Mouse (Mus musculus) midbrain, embryonic 14.5 days (tissue): ENCODE data around the gene Dnajb2. TPM values are rescaled to one million over a fixed set of nuclear protein-coding genes. Genes with fewer than 3 reads are reported as not detected.
A peak's percentile ranks its signal among the peaks of the same experiment; 100 is the strongest.

Experiments
- ATAC-seq: fragments of 200-750 bp; cut with Nextera tagmentation; 2 replicates; pipeline ENCODE4 v1.8.0; 2017; ENCODE audit warnings: moderate number of reproducible peaks, moderate library complexity; ENCODE audit not compliant: low FRiP score, low TSS enrichment
- DNase-seq: peaks from one replicate; pipeline ENCODE4 v3.0.0-alpha.2; 2015
- H3K27ac ChIP-seq: fragments of 300-500 bp; sonication (generic); replicated peaks from 2 replicates; pipeline ENCODE4 v1.5.1; 2014; ENCODE audit warnings: mild to moderate bottlenecking, low read depth, low read length, moderate library complexity
- H3K27me3 ChIP-seq: fragments of 300-500 bp; sonication (generic); 2 replicates; pipeline ENCODE4 v1.6.1; 2014; ENCODE audit warnings: low read length, control low read depth, mixed read lengths; ENCODE audit not compliant: control insufficient read depth, insufficient read depth
- H3K36me3 ChIP-seq: fragments of 300-500 bp; sonication (generic); 2 replicates; pipeline ENCODE4 v1.6.1; 2014; ENCODE audit warnings: low read length, control low read depth; ENCODE audit not compliant: control insufficient read depth, insufficient read depth
- H3K4me1 ChIP-seq: fragments of 300-500 bp; sonication (generic); 2 replicates; pipeline ENCODE4 v1.6.1; 2014; ENCODE audit warnings: mild to moderate bottlenecking, antibody characterized with exemption, low read length, control low read depth; ENCODE audit not compliant: control insufficient read depth, insufficient read depth
- H3K4me2 ChIP-seq: fragments of 300-500 bp; sonication (generic); 2 replicates; pipeline ENCODE4 v1.6.1; 2014; ENCODE audit warnings: mild to moderate bottlenecking, low read length, moderate library complexity
- H3K4me3 ChIP-seq: fragments of 300-500 bp; sonication (generic); replicated peaks from 2 replicates; pipeline ENCODE4 v1.5.1; 2014; ENCODE audit warnings: low read depth, low read length
- H3K9ac ChIP-seq: fragments of 300-500 bp; sonication (generic); replicated peaks from 2 replicates; pipeline ENCODE4 v1.6.1; 2014; ENCODE audit warnings: mild to moderate bottlenecking, low read length, moderate library complexity
- H3K9me3 ChIP-seq: fragments of 300-500 bp; sonication (generic); 2 replicates; pipeline ENCODE4 v1.6.1; 2016; ENCODE audit warnings: low read length, control low read depth, mixed read lengths; ENCODE audit not compliant: control insufficient read depth
- WGBS: fragments of 180-500 bp; shearing (Covaris S2); extraction: QIAGEN DNeasy Blood & Tissue Kit; methylation state at CpG from one replicate; pipeline ENCODE4 v1.1.7; 2014; 5-methylcytosine and 5-hydroxymethylcytosine counted together
- polyA plus RNA-seq: library from polyadenylated mRNA; unstranded; fragments of >200 nt; fragmentation: Nextera tagmentation; extraction: Ambion mirVana; gene quantifications from 2 replicates; pipeline ENCODE4 v1.2.1, GENCODE M21; 2014

Gene Dnajb2
- polyA plus RNA-seq, 1 experiment from 2014 or later: 29.5 TPM

DNA sequence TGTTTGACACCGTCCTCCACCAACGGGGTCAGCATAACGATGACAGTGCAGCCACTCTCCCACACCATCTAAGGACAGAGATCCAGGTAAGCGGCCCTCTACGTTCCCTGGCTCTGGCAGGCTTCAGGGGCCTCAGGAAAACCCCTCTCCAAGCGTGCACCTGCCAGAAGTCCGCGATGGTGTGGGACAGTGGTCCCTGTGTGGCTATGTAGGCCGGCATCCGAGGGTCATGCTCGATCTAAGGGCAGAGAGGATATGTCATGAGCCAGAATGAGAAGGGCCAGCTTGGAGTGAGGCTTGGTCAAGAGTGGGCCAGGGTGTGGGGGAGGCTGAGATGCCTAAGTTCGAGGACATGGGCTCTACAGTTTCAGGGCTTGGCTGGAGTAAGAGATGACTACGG, 16.1 kb downstream of the Dnajb2 start:
- no peaks in the 10 kb centered on the region for H3K9me3 ChIP-seq
- no peaks in the 10 kb centered on the region for H3K27me3 ChIP-seq
- WGBS: 73% methylated on average over 13 of the region's 13 CpGs
- no peaks in the 10 kb centered on the region for H3K36me3 ChIP-seq
- no peaks in the 10 kb centered on the region; the same call in 1 of the 2 replicates for H3K4me1 ChIP-seq
- DNase-seq: no peak
- no peak overlapping the region for H3K27ac ChIP-seq
- no peak for ATAC-seq
- H3K4me3 ChIP-seq: no peak overlapping the region
- H3K9ac ChIP-seq: no peak overlapping the region
- no peak overlapping the region for H3K4me2 ChIP-seq

DNA sequence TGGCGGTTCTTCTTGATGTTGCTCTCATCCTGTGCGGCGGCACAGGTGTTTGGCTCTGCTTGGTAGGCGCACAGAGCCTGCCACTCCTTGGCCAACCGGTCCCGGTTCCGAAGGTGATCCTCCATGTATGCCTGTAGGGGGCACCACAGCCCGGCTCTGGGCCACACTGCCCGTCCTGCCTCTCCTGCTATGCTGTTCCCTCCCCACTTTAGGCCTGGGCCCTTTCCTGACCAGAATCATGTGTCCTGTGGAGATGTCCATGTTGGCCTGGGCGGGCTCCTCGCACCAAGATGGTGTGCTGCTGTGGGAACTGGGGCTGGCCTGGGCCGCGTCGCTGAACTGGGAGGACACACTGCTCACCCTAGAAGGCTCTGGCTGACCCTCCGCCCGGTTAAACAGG, 16.8 kb downstream of the Dnajb2 start:
- no peak for DNase-seq
- Histone ChIP-seq H3K27me3 (no peaks in the 10 kb centered on the region), H3K4me2 (no peak overlapping the region), H3K9ac (no peak overlapping the region), H3K36me3 (no peaks in the 10 kb centered on the region), H3K4me3 (no peak overlapping the region), H3K9me3 (no peaks in the 10 kb centered on the region), H3K27ac (no peak overlapping the region), H3K4me1 (no peaks in the 10 kb centered on the region; the same call in 1 of the 2 replicates)
- ATAC-seq: no peak
- WGBS: 76% methylated on average over 16 of the region's 16 CpGs

DNA sequence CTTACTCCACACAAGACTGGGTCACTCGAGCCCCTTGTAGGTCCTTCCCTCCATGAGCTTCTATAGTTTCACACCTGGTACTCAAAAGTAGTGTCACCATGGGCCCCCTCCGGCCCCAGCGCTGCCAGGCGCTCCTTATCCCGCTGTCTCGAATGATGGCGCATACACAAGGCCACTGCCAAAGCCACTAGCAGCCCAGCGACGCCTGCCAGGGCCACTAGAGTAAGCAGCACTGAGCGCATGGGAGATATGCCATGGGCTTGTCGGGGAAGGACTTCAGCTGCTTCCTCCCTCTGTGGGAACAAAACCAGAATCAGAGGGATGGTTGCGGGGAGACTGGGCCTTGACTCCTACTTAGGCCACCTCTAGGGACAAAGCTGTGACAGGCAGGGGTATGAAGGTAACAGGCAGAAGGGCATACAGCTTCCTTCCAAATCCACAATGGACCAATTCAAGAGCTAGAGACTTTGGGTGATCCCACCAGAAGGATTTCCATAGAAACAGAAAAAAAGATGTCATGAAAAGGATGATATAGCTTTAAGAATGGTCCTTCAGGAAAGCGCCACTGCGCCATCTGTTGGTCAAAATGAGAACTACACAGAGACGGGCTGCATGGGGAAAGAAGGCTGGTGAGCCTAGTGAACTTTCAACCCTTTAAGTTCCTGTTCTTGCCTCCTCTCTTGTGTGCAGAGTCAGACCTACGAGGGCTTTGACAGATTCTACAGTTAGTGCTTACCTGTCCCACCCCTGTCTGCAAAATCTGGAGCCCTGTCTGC, 17.8 kb downstream of the Dnajb2 start:
- Histone ChIP-seq H3K4me2 (no peak overlapping the region), H3K27me3 (no peaks in the 10 kb centered on the region), H3K27ac (no peak overlapping the region), H3K9me3 (no peaks in the 10 kb centered on the region), H3K4me1 (no peaks in the 10 kb centered on the region; the same call in 1 of the 2 replicates), H3K9ac (no peak overlapping the region), H3K36me3 (no peaks in the 10 kb centered on the region), H3K4me3 (no peak overlapping the region)
- DNase-seq (peak; percentile 88), ATAC-seq (no peak)
- WGBS: 67% methylated on average over 16 of the region's 16 CpGs

DNA sequence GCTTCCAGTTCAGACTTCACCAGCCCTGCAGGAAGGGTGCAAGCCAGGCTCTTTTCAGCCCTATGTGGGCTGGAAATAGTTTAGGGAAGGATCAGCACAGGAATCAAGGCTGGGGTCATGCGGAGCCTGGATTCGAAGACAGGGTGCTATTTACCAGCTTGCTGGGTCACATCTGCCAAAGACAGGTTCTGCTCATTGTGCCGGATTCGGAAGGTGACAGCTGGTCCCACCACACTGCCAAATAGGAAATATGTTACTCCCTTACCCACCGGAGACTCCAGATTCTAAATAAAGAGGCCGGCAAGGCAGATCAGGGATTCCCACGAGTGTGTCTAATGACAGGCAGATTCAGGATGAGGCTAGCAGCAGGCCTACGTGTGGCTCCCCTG, 18.4 kb downstream of the Dnajb2 start:
- no peak overlapping the region for H3K4me3 ChIP-seq
- H3K4me2 ChIP-seq: no peak overlapping the region
- no peak overlapping the region for H3K9ac ChIP-seq
- H3K36me3 ChIP-seq: no peaks in the 10 kb centered on the region
- no peak overlapping the region for H3K27ac ChIP-seq
- no peaks in the 10 kb centered on the region for H3K27me3 ChIP-seq
- H3K4me1 ChIP-seq: no peaks in the 10 kb centered on the region; the same call in 1 of the 2 replicates
- DNase-seq (no peak), ATAC-seq (no peak)
- 58% methylated on average over 8 of the region's 8 CpGs for WGBS
- H3K9me3 ChIP-seq: no peaks in the 10 kb centered on the region

GRCm38 (mm10) chr1:75255516-75256046, 19.4 kb downstream of the Dnajb2 start:
- no peaks in the 10 kb centered on the region for H3K9me3 ChIP-seq
- WGBS: 72% methylated on average over 10 of the region's 10 CpGs
- H3K4me1 ChIP-seq: no peaks in the 10 kb centered on the region; the same call in 1 of the 2 replicates
- H3K27ac ChIP-seq: no peak overlapping the region
- H3K4me2 ChIP-seq: no peak overlapping the region
- no peak for ATAC-seq
- H3K9ac ChIP-seq: no peak overlapping the region
- H3K27me3 ChIP-seq: no peaks in the 10 kb centered on the region
- no peak overlapping the region for H3K4me3 ChIP-seq
- H3K36me3 ChIP-seq: no peaks in the 10 kb centered on the region
- no peak for DNase-seq

DNA sequence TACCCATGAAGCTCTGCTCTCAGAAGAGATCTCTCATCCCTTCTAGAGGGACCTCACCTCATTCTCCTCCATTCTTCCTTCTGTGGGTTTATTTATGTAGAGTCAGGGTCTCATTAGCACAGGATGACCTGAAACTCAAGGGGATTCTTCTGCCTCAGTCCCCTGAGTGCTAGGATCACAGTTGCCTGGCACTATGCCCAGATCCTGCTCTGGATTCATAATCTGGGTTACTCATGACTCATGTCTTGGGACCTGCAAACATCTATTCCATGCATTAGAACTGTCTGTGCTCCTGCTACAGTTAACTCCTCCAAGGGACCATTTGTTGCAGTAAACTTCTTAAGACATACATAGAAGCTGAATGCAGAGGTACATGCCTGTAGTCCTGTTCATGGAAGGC, 25.1 kb downstream of the Dnajb2 start:
- H3K4me2 ChIP-seq: no peak overlapping the region
- peaks cover 27% of the 10 kb centered on the region; the same call in 1 of the 2 replicates for H3K27me3 ChIP-seq
- H3K9me3 ChIP-seq: no peaks in the 10 kb centered on the region
- no peak overlapping the region for H3K27ac ChIP-seq
- H3K4me1 ChIP-seq: 0 out of 2 replicates have a peak, but pooled peaks cover 5% of the 10 kb centered on the region
- ATAC-seq (no peak), DNase-seq (no peak)
- H3K4me3 ChIP-seq: no peak overlapping the region
- no peaks in the 10 kb centered on the region for H3K36me3 ChIP-seq
- H3K9ac ChIP-seq: no peak overlapping the region

DNA sequence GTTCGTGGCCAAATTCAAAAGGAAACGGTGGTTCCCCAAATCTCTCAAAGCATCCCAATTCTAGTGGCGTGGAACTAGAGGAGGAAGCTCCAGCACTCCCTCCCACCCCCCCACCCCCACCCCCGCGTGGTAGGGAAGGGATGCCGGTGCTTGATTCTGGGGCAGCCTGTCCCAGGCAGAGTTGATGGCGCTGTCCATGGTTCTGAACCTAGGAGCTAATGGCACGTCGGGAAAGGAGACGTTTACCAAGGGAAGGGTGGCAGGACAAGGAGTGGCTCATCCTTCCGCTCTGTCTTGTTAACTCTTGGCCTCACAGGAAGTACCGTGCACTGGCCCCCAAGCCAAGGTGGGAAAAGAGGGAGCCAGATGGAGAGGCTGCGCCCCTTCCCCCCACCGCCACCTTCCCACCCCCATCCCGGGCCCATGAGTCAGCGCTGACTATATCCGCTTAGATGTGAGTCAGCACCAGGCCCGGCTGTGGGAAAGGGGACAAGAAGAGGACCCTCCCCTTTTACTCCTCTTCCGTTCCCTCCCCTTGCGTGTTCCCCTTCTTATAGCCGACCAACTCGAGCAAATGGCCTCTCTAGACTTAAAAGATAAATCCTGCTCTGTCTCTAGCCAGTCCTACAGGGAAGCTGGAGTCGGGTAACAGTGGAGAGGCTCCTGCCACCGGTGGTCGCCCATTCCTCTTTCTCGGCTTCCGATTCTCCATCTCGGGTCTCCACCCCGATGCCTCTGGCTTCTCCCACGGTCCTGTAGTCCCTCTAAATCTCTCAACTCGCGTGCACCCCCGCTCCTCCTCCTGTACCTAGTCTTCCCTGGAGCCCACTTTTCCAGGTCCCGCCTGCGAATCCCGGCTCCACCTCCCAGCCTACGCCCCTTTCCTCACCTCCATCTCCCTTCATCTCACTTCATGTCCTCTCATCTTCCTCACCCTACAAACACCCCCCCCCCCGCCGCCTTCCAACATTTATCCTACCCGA, 27.1 kb downstream of the Dnajb2 start:
- DNase-seq: peak; percentile 71
- H3K4me2 ChIP-seq: peak overlapping the region; percentile 71
- peak overlapping the region; percentile 50 for H3K4me3 ChIP-seq
- peak overlapping the region; percentile 55 for H3K9ac ChIP-seq
- 0 out of 2 replicates have a peak, but pooled peaks cover 5% of the 10 kb centered on the region for H3K4me1 ChIP-seq
- H3K27ac ChIP-seq: peak overlapping the region; percentile 14; the same call in 1 of the 2 replicates
- peak; percentile 53; the same call in 1 of the 2 replicates for ATAC-seq
- WGBS: 2% methylated on average over 40 of the region's 40 CpGs
- H3K27me3 ChIP-seq: peaks cover 27% of the 10 kb centered on the region; the same call in 1 of the 2 replicates
- H3K9me3 ChIP-seq: no peaks in the 10 kb centered on the region
- no peaks in the 10 kb centered on the region for H3K36me3 ChIP-seq

DNA sequence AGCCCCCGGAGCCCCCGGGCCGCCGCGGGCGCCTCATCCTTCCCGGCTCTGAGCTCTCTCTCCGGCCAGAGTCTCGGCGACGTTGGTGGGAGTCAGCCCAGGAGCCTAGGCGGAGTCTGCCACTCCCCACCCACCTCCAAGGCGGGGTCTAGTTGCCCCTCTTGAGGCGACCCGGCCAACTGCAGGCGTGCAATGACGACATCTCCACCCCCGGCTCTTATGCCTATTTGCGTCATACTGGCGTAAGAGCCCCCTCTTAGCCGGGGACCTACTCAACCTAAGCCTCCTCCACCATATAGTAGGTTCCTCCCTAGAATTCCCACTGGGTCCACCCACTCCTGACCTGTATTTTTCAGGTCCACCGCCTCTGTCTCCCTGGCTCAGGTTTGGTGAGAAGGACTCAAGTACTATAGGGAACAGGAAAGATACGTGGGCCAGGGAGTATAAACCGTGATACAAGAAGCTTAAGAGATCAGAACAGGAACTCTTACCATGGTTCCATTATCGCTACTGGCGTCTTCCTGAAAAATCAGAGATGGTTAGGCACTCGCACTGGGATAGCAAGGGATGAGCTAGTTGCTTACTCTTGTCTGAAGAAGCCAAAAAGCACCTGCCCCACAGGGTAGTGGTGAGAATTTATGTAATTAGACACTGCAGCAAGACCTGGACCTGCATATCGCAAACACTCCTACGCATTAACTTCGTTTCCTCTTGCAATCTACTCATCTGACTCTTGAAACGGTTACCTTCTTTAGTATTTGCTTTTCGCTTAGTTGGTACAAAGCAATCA, 28.1 kb downstream of the Dnajb2 start, which contains the start of gene Ptprn:
Gene Ptprn (minus strand): TSS at position 412 of the 790 bp plus-strand sequence.
- H3K27ac ChIP-seq: peak within 1 kb of the TSS; percentile 14; the same call in 1 of the 2 replicates
- peak; percentile 78 for ATAC-seq

More for the DNA sequence above, 28.1 kb downstream of the Dnajb2 start, which contains the start of gene Ptprn:
- WGBS: 12% methylated on average over 32 of the region's 32 CpGs
- peak; percentile 75 for DNase-seq
- Histone ChIP-seq H3K36me3 (no peaks in the 10 kb centered on the region), H3K4me1 (0 out of 2 replicates have a peak, but pooled peaks cover 5% of the 10 kb centered on the region), H3K4me3 (peak within 1 kb of the TSS; percentile 50), H3K9me3 (no peaks in the 10 kb centered on the region), H3K4me2 (peak within 1 kb of the TSS; percentile 71), H3K9ac (peak within 1 kb of the TSS; percentile 55), H3K27me3 (peaks cover 27% of the 10 kb centered on the region; the same call in 1 of the 2 replicates)
